Mouse (Mus musculus) ES-E14 (cell line): ENCODE measurements around the gene Igsf10. TPM values are rescaled to one million over a fixed set of nuclear protein-coding genes. Genes with fewer than 3 reads are reported as not detected.
A peak's percentile ranks its signal among the peaks of the same experiment; 100 is the strongest.

Experiments
- DNase-seq: peaks from one replicate; pipeline ENCODE4 v3.0.0-alpha.2; 2013; ENCODE audit warnings: low read depth, low spot score
- H3K27ac ChIP-seq: 2 replicates; pipeline ENCODE4 v1.5.1; 2012; ENCODE audit warnings: low read depth, mild to moderate bottlenecking, low read length, moderate library complexity, mixed read lengths; ENCODE audit not compliant: poor library complexity, insufficient read depth, severe bottlenecking
- H3K36me3 ChIP-seq: 2 replicates; pipeline ENCODE4 v1.6.1; 2012; ENCODE audit warnings: mild to moderate bottlenecking, low read length, moderate library complexity, mixed read lengths; ENCODE audit not compliant: control insufficient read depth, poor library complexity, insufficient read depth, severe bottlenecking
- H3K4me1 ChIP-seq, 2 experiments: fragments of 150-350 bp in 1 of 2; sonication (generic) in 1 of 2; 2 replicates each; pipeline ENCODE4 v1.6.1; 2012; ENCODE audit warnings: low read length in 2 of 2, mild to moderate bottlenecking in 1 of 2, mixed read lengths in 1 of 2; ENCODE audit not compliant: control insufficient read depth in 2 of 2, insufficient read depth in 2 of 2, poor library complexity in 1 of 2
- H3K4me3 ChIP-seq, 2 experiments: fragments of 150-350 bp in 1 of 2; sonication (generic) in 1 of 2; 2 replicates each; pipeline ENCODE4 v1.5.1; 2012; ENCODE audit warnings: low read length in 2 of 2, low read depth in 1 of 2, mild to moderate bottlenecking in 1 of 2, mixed read lengths in 1 of 2; ENCODE audit not compliant: insufficient read depth in 1 of 2, poor library complexity in 1 of 2, severe bottlenecking in 1 of 2
- H3K9ac ChIP-seq: 2 replicates; pipeline ENCODE4 v1.6.1; 2012; ENCODE audit warnings: low read depth, mild to moderate bottlenecking, low read length, mixed read lengths; ENCODE audit not compliant: poor library complexity, insufficient read depth, severe bottlenecking
- H3K9me3 ChIP-seq: fragments of 150-350 bp; sonication (generic); 2 replicates; pipeline ENCODE4 v1.6.1; 2012; ENCODE audit warnings: low read depth, mild to moderate bottlenecking, low read length; ENCODE audit not compliant: control insufficient read depth, insufficient read depth
- CHD2 ChIP-seq: IDR thresholded peaks from 2 replicates; pipeline ENCODE4 v1.6.1; 2014; ENCODE audit warnings: mild to moderate bottlenecking, low read depth, low read length, inconsistent platforms
- HCFC1 ChIP-seq: IDR thresholded peaks from 2 replicates; pipeline ENCODE4 v1.6.1; 2012; ENCODE audit warnings: low read length, inconsistent platforms, borderline replicate concordance; ENCODE audit not compliant: insufficient read depth
- MAFK ChIP-seq: IDR thresholded peaks from 2 replicates; pipeline ENCODE4 v1.6.1; 2014; ENCODE audit warnings: mild to moderate bottlenecking, low read depth, low read length, inconsistent platforms; ENCODE audit not compliant: insufficient read depth
- ZC3H11A ChIP-seq: IDR thresholded peaks from 2 replicates; pipeline ENCODE4 v1.6.1; 2012; ENCODE audit warnings: low read depth, mild to moderate bottlenecking, inconsistent platforms, low read length, borderline replicate concordance
- ZNF384 ChIP-seq: IDR thresholded peaks from 2 replicates; pipeline ENCODE4 v1.6.1; 2012; ENCODE audit warnings: low read depth, low read length, inconsistent platforms
- in situ Hi-C, 2 experiments: fragments of 600-800 bp; cut with MboI; formaldehyde crosslinking; loops; one replicate each; pipeline ENCODE4 v1.15.1; 2025; ENCODE audit warnings: low sequenced_read_pairs in 2 of 2, inconsistent platforms in 1 of 2; ENCODE audit not compliant: unreplicated experiment in 2 of 2
- total RNA-seq: library from RNA; depleted of rRNA; stranded (reverse); fragments of 300-350 nt; gene quantifications from 2 replicates; pipeline ENCODE4 v1.2.3, GENCODE M21; 2012

Gene Igsf10
- total RNA-seq, 1 experiment: 2.7 TPM

GRCm38 (mm10) chr3:59341647-59342427 lies 2.4 kb downstream of the Igsf10 start:
- Histone ChIP-seq H3K4me1 (no peaks in the 10 kb centered on the region), H3K9ac (no peak overlapping the region), H3K27ac (no peak overlapping the region), H3K4me3 (no peak overlapping the region), H3K9me3 (no peaks in the 10 kb centered on the region), H3K36me3 (no peaks in the 10 kb centered on the region)
- in situ Hi-C loops: no loop called here
- no peak for TF ChIP-seq HCFC1
- no peak for DNase-seq

GRCm38 (mm10) chr3:59328526-59328925 lies 15.7 kb downstream of the Igsf10 start:
- Histone ChIP-seq H3K27ac (no peak overlapping the region), H3K36me3 (no peaks in the 10 kb centered on the region), H3K4me3 (no peak overlapping the region), H3K9me3 (no peaks in the 10 kb centered on the region), H3K9ac (no peak overlapping the region), H3K4me1 (peaks cover 0 to 2% of the 10 kb centered on the region in 2 experiments; a peak in 1 of 4 replicates)
- TF ChIP-seq ZC3H11A: no peak
- TF ChIP-seq CHD2: no peak
- no peak for TF ChIP-seq MAFK
- no peak for TF ChIP-seq HCFC1
- TF ChIP-seq ZNF384: no peak
- DNase-seq: no peak
- in situ Hi-C loops: loop anchor here in 1 of 2 experiments (10.0 kb wide), 1 partner anchor 416 kb away; no protein-coding TSS in a partner anchor

- DNase-seq: peak; percentile 50
- in situ Hi-C loops: loop anchor here in 1 of 2 experiments (10.0 kb wide), 1 partner anchor 423 kb away; no protein-coding TSS in a partner anchor
- Histone ChIP-seq H3K4me3 (no peak overlapping the region), H3K4me1 (no peaks in the 10 kb centered on the region), H3K36me3 (no peaks in the 10 kb centered on the region), H3K9ac (no peak overlapping the region), H3K9me3 (no peaks in the 10 kb centered on the region), H3K27ac (no peak overlapping the region)
- TF ChIP-seq ZC3H11A (peak; percentile 76), ZNF384 (no peak)
Observed at GRCm38 (mm10) chr3:59321278-59321876, 22.8 kb downstream of the Igsf10 start.

GRCm38 (mm10) chr3:59316077-59316476 lies 28.1 kb downstream of the Igsf10 start:
- Histone ChIP-seq H3K4me1 (no peaks in the 10 kb centered on the region), H3K9me3 (no peaks in the 10 kb centered on the region)
- in situ Hi-C loops: no loop called here

GRCm38 (mm10) chr3:59312610-59313009 lies 31.6 kb downstream of the Igsf10 start:
- TF ChIP-seq MAFK (no peak), ZNF384 (no peak), HCFC1 (no peak), ZC3H11A (no peak), CHD2 (no peak)
- no peaks in the 10 kb centered on the region for H3K4me1 ChIP-seq
- H3K4me3 ChIP-seq: no peak overlapping the region
- H3K36me3 ChIP-seq: no peaks in the 10 kb centered on the region
- H3K9ac ChIP-seq: no peak overlapping the region
- H3K27ac ChIP-seq: no peak overlapping the region
- in situ Hi-C loops: no loop called here
- no peak for DNase-seq
- no peaks in the 10 kb centered on the region for H3K9me3 ChIP-seq

More at GRCm38 (mm10) chr3:59316077-59316476, 28.1 kb downstream of the Igsf10 start:
- DNase-seq: no peak
- TF ChIP-seq ZNF384 (no peak), MAFK (no peak), CHD2 (no peak), ZC3H11A (no peak), HCFC1 (no peak)
- H3K27ac ChIP-seq: no peak overlapping the region
- H3K36me3 ChIP-seq: no peaks in the 10 kb centered on the region
- H3K4me3 ChIP-seq: no peak overlapping the region
- no peak overlapping the region for H3K9ac ChIP-seq
